Mouse (Mus musculus) frontal cortex, adult 2 months (tissue): Measurements from ENCODE around the gene Gm28372. TPM values are rescaled to one million over a fixed set of nuclear protein-coding genes. Genes with fewer than 3 reads are reported as not detected.

Experiments used
- DNase-seq, 2 experiments: peaks; one replicate each; pipeline ENCODE4 v3.0.0; 2022; ENCODE audit warnings: low spot score in 1 of 2; ENCODE audit errors: extremely low spot score in 1 of 2
- polyA plus RNA-seq: library from polyadenylated mRNA; depleted of rRNA; stranded (reverse); fragments of >200 nt; gene quantifications from 2 replicates; pipeline ENCODE4 v1.2.3, GENCODE M21; 2012; rRNA removed

Gm28372 gene
- polyA plus RNA-seq, 1 experiment, result not detected

- DNase-seq, result peak; percentile 76 to 92
Measured at GRCm38 (mm10) chr2:130449794-130450433, 44.9 kb downstream of the Gm28372 start, which contains the start of gene Ptpra. TSS of gene Ptpra (plus strand) at chr2:130450278.

DNA sequence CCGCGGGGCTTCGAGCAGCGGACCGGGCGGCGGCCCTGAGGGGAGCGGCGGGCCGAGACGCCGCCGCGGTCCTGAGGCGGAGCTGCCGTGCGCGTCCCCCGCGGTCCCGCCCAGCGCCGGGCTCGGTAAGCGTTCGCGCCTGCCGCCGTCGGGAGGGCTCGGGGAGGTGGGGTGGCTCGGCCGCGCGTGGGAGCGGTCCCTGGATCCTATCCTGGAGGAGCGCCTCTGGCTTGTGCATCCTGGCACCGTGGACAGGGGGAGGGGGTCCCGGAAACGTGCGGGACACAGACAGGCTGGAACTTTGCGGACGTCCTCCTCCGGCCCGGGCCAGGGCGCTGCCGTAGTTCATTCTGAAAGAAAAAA, 45.4 kb downstream of the Gm28372 start:
- DNase-seq, result peak in 1 of 2 experiments; percentile 77

- DNase-seq, result no peak
Measured at GRCm38 (mm10) chr2:130451086-130451726, 46.2 kb downstream of the Gm28372 start.

DNA sequence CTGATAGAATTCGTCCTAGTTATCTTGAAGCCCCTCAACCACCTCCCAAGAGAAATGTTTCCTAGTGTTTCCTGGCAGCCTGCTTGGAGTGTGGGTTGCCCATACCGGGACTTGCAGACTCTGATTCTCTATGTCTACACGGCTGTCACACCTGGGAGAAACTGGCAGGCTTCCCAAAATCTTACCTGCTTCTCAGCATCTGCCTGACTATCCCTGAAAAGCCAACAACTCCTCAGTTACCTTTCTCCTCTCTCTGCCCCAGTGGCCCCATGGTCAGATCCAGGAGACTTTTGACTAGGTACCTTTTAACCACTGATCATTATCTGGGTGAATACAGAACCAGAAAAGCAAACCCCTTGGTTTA, 46.7 kb downstream of the Gm28372 start:
- no peak for DNase-seq

GRCm38 (mm10) chr2:130452266-130452665, 47.2 kb downstream of the Gm28372 start:
- DNase-seq, result no peak

- DNase-seq, result peak in 1 of 2 experiments; percentile 58
Measured at GRCm38 (mm10) chr2:130453421-130453820, 48.4 kb downstream of the Gm28372 start.

DNA sequence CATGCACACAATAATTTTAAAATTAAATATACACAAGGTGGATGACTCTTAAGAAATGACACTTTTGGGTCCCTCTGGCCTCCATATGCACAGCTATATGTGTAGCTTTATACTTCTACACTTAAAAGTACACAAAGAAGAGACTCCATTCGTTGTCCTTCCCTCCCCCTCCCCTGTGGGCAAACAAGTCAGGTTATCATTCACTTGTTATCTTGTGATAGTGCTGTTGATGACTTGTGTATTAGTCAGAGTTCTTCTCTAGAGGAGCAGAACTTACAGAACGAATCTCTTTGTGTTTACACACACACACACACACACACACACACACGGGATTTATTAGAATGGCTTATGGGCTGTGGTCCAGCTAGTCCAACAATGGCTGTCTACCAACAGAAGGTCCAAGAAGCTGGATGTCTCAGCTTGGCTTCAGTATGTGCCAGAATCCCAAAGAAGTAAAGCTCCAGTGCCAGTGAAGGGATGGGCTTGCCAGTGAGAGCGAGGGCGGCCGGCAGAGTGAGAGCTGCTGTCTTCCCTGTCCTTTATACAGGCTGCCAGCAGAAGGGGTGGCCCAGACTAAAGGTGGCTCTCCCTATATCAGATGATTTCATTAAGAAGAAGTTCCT, 49.8 kb downstream of the Gm28372 start:
- DNase-seq, result peak in 1 of 2 experiments; percentile 51

Other genes starting within 250 kb of the Gm28372 start
- gene Snrpb, start 225.8 kb upstream of the Gm28372 start, polyA plus RNA-seq, result 125 and 136 TPM in 2 replicates
- 0.04 TPM in 1 of 2 replicates, not detected in the other for gene Tmc2, start 210.0 kb upstream of the Gm28372 start, polyA plus RNA-seq
- 158 and 163 TPM in 2 replicates for gene Nop56, start 130.8 kb upstream of the Gm28372 start, polyA plus RNA-seq
- 340 and 363 TPM in 2 replicates for gene Idh3b, start 120.7 kb upstream of the Gm28372 start, polyA plus RNA-seq
- 12.8 and 12.9 TPM in 2 replicates for gene Ebf4, start 110.1 kb upstream of the Gm28372 start, polyA plus RNA-seq
- gene Cpxm1, start 7.7 kb upstream of the Gm28372 start, polyA plus RNA-seq, result 14.2 and 16.3 TPM in 2 replicates
- not detected in 2 replicates for gene 1700020A23Rik, start within 50 bp of the Gm28372 start, polyA plus RNA-seq
- gene Tmem239, start 1.2 kb downstream of the Gm28372 start, polyA plus RNA-seq, result not detected in 2 replicates
- 98.1 and 115 TPM in 2 replicates for gene Vps16, start 19.1 kb downstream of the Gm28372 start, polyA plus RNA-seq
- 22.7 and 24.3 TPM in 2 replicates for gene Pced1a, start 19.5 kb downstream of the Gm28372 start, polyA plus RNA-seq
- gene Ptpra, start 45.0 kb downstream of the Gm28372 start, polyA plus RNA-seq, result 143 and 161 TPM in 2 replicates
- gene Mrps26, start 158.5 kb downstream of the Gm28372 start, polyA plus RNA-seq, result 80.5 and 86.1 TPM in 2 replicates
- 0.76 TPM in 1 of 2 replicates, not detected in the other for gene Oxt, start 170.9 kb downstream of the Gm28372 start, polyA plus RNA-seq
- gene Avp, start 177.3 kb downstream of the Gm28372 start, polyA plus RNA-seq, result 0.50 and 0.76 TPM in 2 replicates
- gene Fastkd5, start 224.8 kb downstream of the Gm28372 start, polyA plus RNA-seq, result 3.8 TPM in 2 replicates
- gene Ubox5, start 224.8 kb downstream of the Gm28372 start, polyA plus RNA-seq, result 9.8 and 11.2 TPM in 2 replicates
- 114 and 133 TPM in 2 replicates for gene Lzts3, start 237.6 kb downstream of the Gm28372 start, polyA plus RNA-seq